Mouse (Mus musculus) erythroblast, embryonic 14.5 days (primary cell): ENCODE measurements around the gene Olfr764-ps1.

Experiments used
- GATA1 ChIP-seq: IDR thresholded peaks from 2 replicates; pipeline ENCODE4 v1.6.1; 2012; ENCODE audit warnings: low read length, inconsistent platforms, mixed read lengths
- TAL1 ChIP-seq: IDR thresholded peaks from 3 replicates; pipeline ENCODE4 v1.6.1; 2012; ENCODE audit warnings: low read length, inconsistent platforms, mixed read lengths

DNA sequence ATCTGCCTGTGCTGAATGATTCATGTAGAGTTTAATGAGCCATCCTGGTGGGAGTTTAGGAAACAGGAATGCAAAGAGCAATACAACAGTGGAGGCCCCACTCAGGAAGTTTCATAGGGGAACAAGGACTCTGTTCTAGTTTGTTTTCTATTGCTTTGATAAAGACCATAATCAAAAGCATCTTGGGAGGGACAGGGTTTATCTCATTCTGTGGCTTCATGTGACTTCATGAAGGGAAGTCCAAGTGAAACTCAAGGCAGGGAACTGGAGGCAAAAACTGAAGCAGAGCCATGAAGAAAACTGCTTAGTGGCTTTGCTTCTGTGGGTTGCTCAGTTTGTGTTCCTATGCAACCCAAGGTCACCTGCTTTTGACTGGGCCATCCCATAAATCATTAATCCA lies 25.2 kb downstream of the Olfr764-ps1 start:
- no peak for TF ChIP-seq GATA1
- TF ChIP-seq TAL1: no peak
